Comparison of ENCODE assay signal across 8 mouse cellular contexts in genomic region chr7:114020704-114021093, GRCm38 (mm10).
DNase-seq lines count a peak whose midpoint lies in the region; ATAC-seq and TF ChIP-seq lines count a peak whose summit lies in the region.

No protein-coding gene starts in this region.

- H3K9ac ChIP-seq in embryonic facial prominence, embryonic 14.5 days (ENCODE audit: low read depth, low read length): peak overlapping the region; percentile 49
- H3K9ac ChIP-seq in kidney, embryonic 14.5 days (ENCODE audit: low read depth, low read length): 0 out of 2 replicates have a peak overlapping the region, but pooled peaks have one; percentile 29
- 0 out of 2 replicates have a peak overlapping the region, but pooled peaks have one; percentile 24 for H3K9ac ChIP-seq in limb, embryonic 15.5 days
- no peak overlapping the region for H3K9ac ChIP-seq in midbrain, postnatal 0 days (replicated peaks; ENCODE audit: low read length, poor library complexity, severe bottlenecking)

- peak overlapping the region; percentile 74 for H3K4me2 ChIP-seq in embryonic facial prominence, embryonic 14.5 days (ENCODE audit: low read depth, low read length)
- H3K4me2 ChIP-seq in kidney, embryonic 14.5 days (replicated peaks; ENCODE audit: low read depth, low read length): peak overlapping the region; percentile 60
- H3K4me2 ChIP-seq in limb, embryonic 15.5 days: peak overlapping the region; percentile 59
- H3K4me2 ChIP-seq in midbrain, postnatal 0 days (ENCODE audit: low read depth, low read length, poor library complexity, severe bottlenecking): peak overlapping the region; percentile 60

- WGBS in bone marrow, adult 2 months: under 1% methylated on average over 11 of the region's 11 CpGs
- WGBS in embryonic facial prominence, embryonic 14.5 days: 2% methylated on average over 11 of the region's 11 CpGs
- 2% methylated on average over 11 of the region's 11 CpGs for WGBS in kidney, embryonic 14.5 days
- under 1% methylated on average over 11 of the region's 11 CpGs for WGBS in limb, embryonic 15.5 days
- 2% methylated on average over 11 of the region's 11 CpGs for WGBS in midbrain, postnatal 0 days

- H3K9me3 ChIP-seq in embryonic facial prominence, embryonic 14.5 days (ENCODE audit: control insufficient read depth, low read length): no peaks in the 10 kb centered on the region
- no peaks in the 10 kb centered on the region for H3K9me3 ChIP-seq in kidney, embryonic 14.5 days (ENCODE audit: control insufficient read depth, low read length)
- H3K9me3 ChIP-seq in limb, embryonic 15.5 days: no peaks in the 10 kb centered on the region
- H3K9me3 ChIP-seq in midbrain, postnatal 0 days (ENCODE audit: low read length): no peaks in the 10 kb centered on the region

- peak; percentile 61 for ATAC-seq in embryonic facial prominence, embryonic 14.5 days (ENCODE audit: low read depth)
- peak; percentile 40 for ATAC-seq in kidney, embryonic 14.5 days (ENCODE audit: low FRiP score, low TSS enrichment)
- ATAC-seq in limb, embryonic 15.5 days (ENCODE audit: insufficient number of reproducible peaks, low FRiP score, low TSS enrichment, low read depth): no peak
- peak; percentile 45; the same call in 1 of the 2 replicates for ATAC-seq in midbrain, postnatal 0 days (ENCODE audit: low FRiP score)

- H3K27ac ChIP-seq in bone marrow, adult 2 months (ENCODE audit: control insufficient read depth, insufficient read depth, low read depth, low read length, poor library complexity): no peak overlapping the region
- H3K27ac ChIP-seq in embryonic facial prominence, embryonic 14.5 days (replicated peaks; ENCODE audit: low read depth, low read length): no peak overlapping the region
- H3K27ac ChIP-seq in kidney, embryonic 14.5 days (ENCODE audit: low read depth, low read length): no peak overlapping the region
- no peak overlapping the region for H3K27ac ChIP-seq in limb, embryonic 15.5 days
- H3K27ac ChIP-seq in midbrain, postnatal 0 days (ENCODE audit: low read depth, low read length): 0 out of 2 replicates have a peak overlapping the region, but pooled peaks have one; percentile 0

- no peaks in the 10 kb centered on the region for H3K27me3 ChIP-seq in embryonic facial prominence, embryonic 14.5 days (replicated peaks; ENCODE audit: control insufficient read depth, insufficient read depth, low read length)
- no peaks in the 10 kb centered on the region for H3K27me3 ChIP-seq in kidney, embryonic 14.5 days (ENCODE audit: control insufficient read depth, insufficient read depth, low read length)
- no peaks in the 10 kb centered on the region for H3K27me3 ChIP-seq in limb, embryonic 15.5 days
- no peaks in the 10 kb centered on the region for H3K27me3 ChIP-seq in midbrain, postnatal 0 days (ENCODE audit: insufficient read depth, low read length)

- peak; percentile 67 for DNase-seq in 416B (ENCODE audit: low read depth)
- DNase-seq in embryonic facial prominence, embryonic 14.5 days (ENCODE audit: low spot score): peak; percentile 88
- DNase-seq in heart, adult 9 months (ENCODE audit: low spot score in 2 of 2): peak; percentile 48 to 76
- DNase-seq in midbrain, postnatal 0 days (ENCODE audit: low spot score): peak; percentile 93
- DNase-seq in spleen, postnatal 14 days (ENCODE audit: low spot score in 2 of 2): peak; percentile 32 to 62

- peak; percentile 66 for TF ChIP-seq CTCF in bone marrow, adult 2 months (IDR thresholded peaks at IDR 0.05; ENCODE audit: control insufficient read depth, insufficient read depth, low read length)
- TF ChIP-seq CTCF in midbrain, postnatal 0 days (IDR thresholded peaks at IDR 0.05): peak; percentile 97

- peak overlapping the region; percentile 70 for H3K4me3 ChIP-seq in bone marrow, adult 2 months (replicated peaks; ENCODE audit: control insufficient read depth, low read depth, low read length)
- H3K4me3 ChIP-seq in embryonic facial prominence, embryonic 14.5 days (ENCODE audit: low read depth, low read length): peak overlapping the region; percentile 46
- peak overlapping the region; percentile 41 for H3K4me3 ChIP-seq in kidney, embryonic 14.5 days (ENCODE audit: low read length)
- peak overlapping the region; percentile 42 for H3K4me3 ChIP-seq in limb, embryonic 15.5 days
- peak overlapping the region; percentile 31 for H3K4me3 ChIP-seq in midbrain, postnatal 0 days (ENCODE audit: low read depth, low read length)

- TF ChIP-seq POLR2A in bone marrow, adult 2 months (IDR thresholded peaks at IDR 0.05; ENCODE audit: borderline replicate concordance, control insufficient read depth, low read depth, low read length): no peak

- no peaks in the 10 kb centered on the region for H3K4me1 ChIP-seq in bone marrow, adult 2 months (ENCODE audit: control insufficient read depth, insufficient read depth, low read length)
- H3K4me1 ChIP-seq in embryonic facial prominence, embryonic 14.5 days (ENCODE audit: control insufficient read depth, insufficient read depth, low read length): no peaks in the 10 kb centered on the region
- no peaks in the 10 kb centered on the region for H3K4me1 ChIP-seq in kidney, embryonic 14.5 days (ENCODE audit: control insufficient read depth, insufficient read depth, low read length)
- no peaks in the 10 kb centered on the region for H3K4me1 ChIP-seq in limb, embryonic 15.5 days
- no peaks in the 10 kb centered on the region for H3K4me1 ChIP-seq in midbrain, postnatal 0 days (ENCODE audit: insufficient read depth, low read length)

- no peaks in the 10 kb centered on the region for H3K36me3 ChIP-seq in embryonic facial prominence, embryonic 14.5 days (ENCODE audit: control insufficient read depth, insufficient read depth, low read length)
- no peaks in the 10 kb centered on the region for H3K36me3 ChIP-seq in kidney, embryonic 14.5 days (ENCODE audit: control insufficient read depth, insufficient read depth, low read length)
- no peaks in the 10 kb centered on the region for H3K36me3 ChIP-seq in limb, embryonic 15.5 days
- no peaks in the 10 kb centered on the region for H3K36me3 ChIP-seq in midbrain, postnatal 0 days (ENCODE audit: insufficient read depth, low read length)
